Mouse (Mus musculus): ENCODE data around the gene Slit3.

Gene Slit3

GRCm38 (mm10) chr11:35304216-35304975, 183.4 kb downstream of the Slit3 start:
- peak; percentile 41 for DNase-seq (ENCODE audit: low read depth, low spot score)

- DNase-seq (ENCODE audit: low read depth, low spot score) = no peak
These were observed 184.1 kb downstream of the Slit3 start for GRCm38 (mm10) chr11:35305111-35305510.

- DNase-seq (ENCODE audit: low read depth, low spot score) = no peak
These were observed 184.9 kb downstream of the Slit3 start for GRCm38 (mm10) chr11:35305910-35306309.

- no peak for DNase-seq (ENCODE audit: low read depth, low spot score)
These were observed 185.9 kb downstream of the Slit3 start for GRCm38 (mm10) chr11:35306922-35307321.

GRCm38 (mm10) chr11:35307992-35308391, 187.0 kb downstream of the Slit3 start:
- no peak for DNase-seq (ENCODE audit: low read depth, low spot score)

- no peak for DNase-seq (ENCODE audit: low read depth, low spot score)
These were observed 194.5 kb downstream of the Slit3 start for GRCm38 (mm10) chr11:35315449-35316028.

- DNase-seq (ENCODE audit: low read depth, low spot score) = no peak
These were observed 196.2 kb downstream of the Slit3 start for GRCm38 (mm10) chr11:35317221-35317620.

GRCm38 (mm10) chr11:35317775-35318432, 196.9 kb downstream of the Slit3 start:
- DNase-seq (ENCODE audit: low read depth, low spot score) = no peak

- no peak for DNase-seq (ENCODE audit: low read depth, low spot score)
These were observed 197.5 kb downstream of the Slit3 start for GRCm38 (mm10) chr11:35318433-35319020.

- no peak for DNase-seq (ENCODE audit: low read depth, low spot score)
These were observed 199.5 kb downstream of the Slit3 start for GRCm38 (mm10) chr11:35320518-35320917.

- DNase-seq (ENCODE audit: low read depth, low spot score) = no peak
These were observed 203.4 kb downstream of the Slit3 start for GRCm38 (mm10) chr11:35324397-35324796.

GRCm38 (mm10) chr11:35325131-35325995, 204.3 kb downstream of the Slit3 start:
- DNase-seq (ENCODE audit: low read depth, low spot score) = no peak

- DNase-seq (ENCODE audit: low read depth, low spot score) = no peak
These were observed 205.3 kb downstream of the Slit3 start for GRCm38 (mm10) chr11:35326346-35326745.

GRCm38 (mm10) chr11:35327899-35328298, 206.9 kb downstream of the Slit3 start:
- no peak for DNase-seq (ENCODE audit: low read depth, low spot score)

GRCm38 (mm10) chr11:35331476-35331875, 210.5 kb downstream of the Slit3 start:
- no peak for DNase-seq (ENCODE audit: low read depth, low spot score)

GRCm38 (mm10) chr11:35336558-35336957, 215.5 kb downstream of the Slit3 start:
- no peak for DNase-seq (ENCODE audit: low read depth, low spot score)

- DNase-seq (ENCODE audit: low read depth, low spot score) = no peak
These were observed 216.5 kb downstream of the Slit3 start for GRCm38 (mm10) chr11:35337493-35337892.

- DNase-seq (ENCODE audit: low read depth, low spot score) = no peak
These were observed 217.1 kb downstream of the Slit3 start for GRCm38 (mm10) chr11:35337927-35338819.

- no peak for DNase-seq (ENCODE audit: low read depth, low spot score)
These were observed 219.7 kb downstream of the Slit3 start for GRCm38 (mm10) chr11:35340752-35341151.

- DNase-seq (ENCODE audit: low read depth, low spot score) = peak; percentile 35
These were observed 221.5 kb downstream of the Slit3 start for GRCm38 (mm10) chr11:35342486-35342885.

Measured in telencephalon, adult 2 months (tissue).